Mouse (Mus musculus) lung, postnatal 36 days (tissue): ENCODE results near the gene Krt7.
A peak's percentile ranks its signal among the peaks of the same experiment; 100 is the strongest.

ENCODE experiments used
- DNase-seq: peaks from one replicate; pipeline ENCODE4 v3.0.0; 2022; ENCODE audit warnings: mixed read lengths

Gene Krt7

GRCm38 (mm10) chr15:101447444-101447843 is 36.6 kb downstream of the Krt7 start, which contains the start of gene Krt88:
Gene Krt88, plus strand, starts transcription at chr15:101447744.
- no peak for DNase-seq

GRCm38 (mm10) chr15:101453093-101453736 is 42.4 kb downstream of the Krt7 start:
- peak; percentile 93 for DNase-seq

GRCm38 (mm10) chr15:101454774-101455173 is 43.9 kb downstream of the Krt7 start:
- DNase-seq, result peak; percentile 22

- no peak for DNase-seq
Measured at GRCm38 (mm10) chr15:101455292-101455691, 44.4 kb downstream of the Krt7 start.

GRCm38 (mm10) chr15:101455891-101456290 is 45.0 kb downstream of the Krt7 start:
- no peak for DNase-seq

GRCm38 (mm10) chr15:101458361-101458930 is 47.6 kb downstream of the Krt7 start:
- DNase-seq, result no peak

- DNase-seq, result no peak
Measured at GRCm38 (mm10) chr15:101459283-101459682, 48.4 kb downstream of the Krt7 start.

- no peak for DNase-seq
Measured at GRCm38 (mm10) chr15:101463651-101464050, 52.8 kb downstream of the Krt7 start, which contains the start of gene Krt81. Gene Krt81, minus strand, starts transcription at chr15:101463751.

GRCm38 (mm10) chr15:101469093-101469492 is 58.2 kb downstream of the Krt7 start:
- no peak for DNase-seq

- peak; percentile 21 for DNase-seq
Measured at GRCm38 (mm10) chr15:101472952-101473528, 62.2 kb downstream of the Krt7 start, which contains the start of gene Krt86. Gene Krt86, plus strand, starts transcription at chr15:101473478.

- DNase-seq, result peak; percentile 63
Measured at GRCm38 (mm10) chr15:101479007-101479665, 68.3 kb downstream of the Krt7 start.

GRCm38 (mm10) chr15:101479666-101480060 is 68.8 kb downstream of the Krt7 start:
- no peak for DNase-seq
